Mouse (Mus musculus) hindbrain, embryonic 11.5 days (tissue): ENCODE data around the gene Gimap9. TPM values are rescaled to one million over a fixed set of nuclear protein-coding genes. Genes with fewer than 3 reads are reported as not detected.

Experiments
- ATAC-seq: fragments of 200-750 bp; cut with Nextera tagmentation; 2 replicates; pipeline ENCODE4 v1.8.0; 2017; ENCODE audit warnings: mild to moderate bottlenecking, moderate TSS enrichment, moderate library complexity; ENCODE audit not compliant: low FRiP score
- DNase-seq: peaks from one replicate; pipeline ENCODE4 v3.0.0-alpha.2; 2015; ENCODE audit warnings: low spot score
- H3K27ac ChIP-seq: fragments of 300-500 bp; sonication (generic); 2 replicates; pipeline ENCODE4 v1.5.1; 2014; ENCODE audit warnings: mild to moderate bottlenecking, low read depth, low read length
- H3K27me3 ChIP-seq: fragments of 300-500 bp; sonication (generic); 2 replicates; pipeline ENCODE4 v1.6.1; 2014; ENCODE audit warnings: mild to moderate bottlenecking, low read length, moderate library complexity, mixed read lengths; ENCODE audit not compliant: control insufficient read depth, insufficient read depth
- H3K36me3 ChIP-seq: fragments of 300-500 bp; sonication (generic); 2 replicates; pipeline ENCODE4 v1.6.1; 2014; ENCODE audit warnings: mild to moderate bottlenecking, low read length, moderate library complexity, mixed read lengths; ENCODE audit not compliant: control insufficient read depth, insufficient read depth
- H3K4me1 ChIP-seq: fragments of 300-500 bp; sonication (generic); replicated peaks from 2 replicates; pipeline ENCODE4 v1.6.1; 2014; ENCODE audit warnings: low read length, mixed read lengths; ENCODE audit not compliant: control insufficient read depth, insufficient read depth
- H3K4me2 ChIP-seq: fragments of 300-500 bp; sonication (generic); replicated peaks from 2 replicates; pipeline ENCODE4 v1.6.1; 2014; ENCODE audit warnings: mild to moderate bottlenecking, low read depth, low read length
- H3K4me3 ChIP-seq: fragments of 300-500 bp; sonication (generic); 2 replicates; pipeline ENCODE4 v1.5.1; 2014; ENCODE audit warnings: low read depth, low read length
- H3K9ac ChIP-seq: fragments of 300-500 bp; sonication (generic); 2 replicates; pipeline ENCODE4 v1.6.1; 2014; ENCODE audit warnings: low read depth, low read length
- H3K9me3 ChIP-seq: fragments of 300-500 bp; sonication (generic); 2 replicates; pipeline ENCODE4 v1.6.1; 2016; ENCODE audit warnings: low read length; ENCODE audit not compliant: control insufficient read depth
- WGBS: fragments of 180-500 bp; shearing (Covaris S2); extraction: QIAGEN DNeasy Blood & Tissue Kit; methylation state at CpG from one replicate; pipeline ENCODE4 v1.1.7; 2014; 5-methylcytosine and 5-hydroxymethylcytosine counted together
- polyA plus RNA-seq: library from polyadenylated mRNA; unstranded; fragments of >200 nt; fragmentation: Nextera tagmentation; extraction: Ambion mirVana; gene quantifications from 2 replicates; pipeline ENCODE4 v1.2.1, GENCODE M21; 2014

The Gimap9 gene
- polyA plus RNA-seq, 1 experiment from 2014 or later = 4.8 TPM

- Histone ChIP-seq H3K27me3 (no peaks in the 10 kb centered on the region), H3K4me3 (no peak overlapping the region), H3K9me3 (no peaks in the 10 kb centered on the region), H3K9ac (no peak overlapping the region), H3K4me1 (peaks cover 3% of the 10 kb centered on the region; the same call in 1 of the 2 replicates), H3K4me2 (no peak overlapping the region), H3K27ac (no peak overlapping the region), H3K36me3 (no peaks in the 10 kb centered on the region)
- ATAC-seq (no peak), DNase-seq (no peak)
- 97% methylated on average over 9 of the region's 9 CpGs for WGBS
Measured at GRCm38 (mm10) chr6:48674291-48675058, 1.5 kb upstream of the Gimap9 start.

GRCm38 (mm10) chr6:48675400-48675930 lies 464 bp upstream of the Gimap9 start:
- no peak for DNase-seq
- WGBS = 47% methylated on average over 10 of the region's 10 CpGs
- H3K9me3 ChIP-seq = no peaks in the 10 kb centered on the region
- H3K36me3 ChIP-seq = no peaks in the 10 kb centered on the region
- no peak for ATAC-seq
- H3K27me3 ChIP-seq = no peaks in the 10 kb centered on the region
- no peak overlapping the region for H3K4me3 ChIP-seq
- H3K9ac ChIP-seq = no peak overlapping the region
- no peak overlapping the region for H3K27ac ChIP-seq
- H3K4me1 ChIP-seq = peaks cover 3% of the 10 kb centered on the region; the same call in 1 of the 2 replicates
- H3K4me2 ChIP-seq = no peak overlapping the region

- ATAC-seq (no peak), DNase-seq (no peak)
- 88% methylated on average over 5 of the region's 5 CpGs for WGBS
- no peaks in the 10 kb centered on the region for H3K9me3 ChIP-seq
- no peaks in the 10 kb centered on the region for H3K36me3 ChIP-seq
- no peaks in the 10 kb centered on the region for H3K27me3 ChIP-seq
- no peak overlapping the region for H3K4me2 ChIP-seq
- peaks cover 3% of the 10 kb centered on the region; the same call in 1 of the 2 replicates for H3K4me1 ChIP-seq
- H3K9ac ChIP-seq = no peak overlapping the region
- H3K4me3 ChIP-seq = no peak overlapping the region
- H3K27ac ChIP-seq = no peak overlapping the region
Measured at GRCm38 (mm10) chr6:48676860-48677415, 1.0 kb downstream of the Gimap9 start.

- 93% methylated on average over 17 of the region's 17 CpGs for WGBS
- Histone ChIP-seq H3K4me2 (no peak overlapping the region), H3K27me3 (no peaks in the 10 kb centered on the region), H3K4me1 (peaks cover 3% of the 10 kb centered on the region; the same call in 1 of the 2 replicates), H3K9me3 (no peaks in the 10 kb centered on the region), H3K36me3 (no peaks in the 10 kb centered on the region), H3K27ac (no peak overlapping the region), H3K9ac (no peak overlapping the region), H3K4me3 (no peak overlapping the region)
- no peak for ATAC-seq
- no peak for DNase-seq
Measured at GRCm38 (mm10) chr6:48677492-48678345, 1.8 kb downstream of the Gimap9 start.

- H3K4me3 ChIP-seq = no peak overlapping the region
- H3K4me2 ChIP-seq = no peak overlapping the region
- H3K27me3 ChIP-seq = no peaks in the 10 kb centered on the region
- 85% methylated on average over 4 of the region's 4 CpGs for WGBS
- ATAC-seq (no peak), DNase-seq (no peak)
- H3K4me1 ChIP-seq = peaks cover 3% of the 10 kb centered on the region; the same call in 1 of the 2 replicates
- no peak overlapping the region for H3K9ac ChIP-seq
- no peak overlapping the region for H3K27ac ChIP-seq
- no peaks in the 10 kb centered on the region for H3K9me3 ChIP-seq
- H3K36me3 ChIP-seq = no peaks in the 10 kb centered on the region
Measured at GRCm38 (mm10) chr6:48678391-48678790, 2.5 kb downstream of the Gimap9 start.

GRCm38 (mm10) chr6:48679701-48680100 lies 3.8 kb downstream of the Gimap9 start:
- Histone ChIP-seq H3K27me3 (no peaks in the 10 kb centered on the region), H3K4me2 (no peak overlapping the region), H3K9ac (no peak overlapping the region), H3K4me3 (no peak overlapping the region), H3K36me3 (no peaks in the 10 kb centered on the region), H3K9me3 (no peaks in the 10 kb centered on the region), H3K4me1 (peaks cover 3% of the 10 kb centered on the region; the same call in 1 of the 2 replicates), H3K27ac (no peak overlapping the region)
- WGBS = 87% methylated on average over 6 of the region's 6 CpGs
- ATAC-seq = no peak
- DNase-seq = no peak

GRCm38 (mm10) chr6:48680421-48680820 lies 4.5 kb downstream of the Gimap9 start:
- WGBS = 82% methylated on average over 5 of the region's 5 CpGs

GRCm38 (mm10) chr6:48681472-48682090 lies 5.7 kb downstream of the Gimap9 start:
- no peaks in the 10 kb centered on the region for H3K9me3 ChIP-seq
- no peaks in the 10 kb centered on the region for H3K36me3 ChIP-seq
- H3K27ac ChIP-seq = no peak overlapping the region
- H3K4me1 ChIP-seq = no peaks in the 10 kb centered on the region
- no peak overlapping the region for H3K4me3 ChIP-seq
- 78% methylated on average over 3 of the region's 3 CpGs for WGBS
- H3K9ac ChIP-seq = no peak overlapping the region
- H3K4me2 ChIP-seq = no peak overlapping the region
- ATAC-seq (no peak), DNase-seq (no peak)
- H3K27me3 ChIP-seq = no peaks in the 10 kb centered on the region

More at GRCm38 (mm10) chr6:48680421-48680820, 4.5 kb downstream of the Gimap9 start:
- no peak overlapping the region for H3K4me3 ChIP-seq
- no peak for ATAC-seq
- no peaks in the 10 kb centered on the region for H3K9me3 ChIP-seq
- H3K27ac ChIP-seq = no peak overlapping the region
- H3K9ac ChIP-seq = no peak overlapping the region
- no peaks in the 10 kb centered on the region for H3K27me3 ChIP-seq
- H3K4me2 ChIP-seq = no peak overlapping the region
- no peak for DNase-seq
- no peaks in the 10 kb centered on the region for H3K36me3 ChIP-seq
- peaks cover 3% of the 10 kb centered on the region; the same call in 1 of the 2 replicates for H3K4me1 ChIP-seq
